Comparison of ENCODE assay signal across 1 mouse cellular context in the genomic region with DNA sequence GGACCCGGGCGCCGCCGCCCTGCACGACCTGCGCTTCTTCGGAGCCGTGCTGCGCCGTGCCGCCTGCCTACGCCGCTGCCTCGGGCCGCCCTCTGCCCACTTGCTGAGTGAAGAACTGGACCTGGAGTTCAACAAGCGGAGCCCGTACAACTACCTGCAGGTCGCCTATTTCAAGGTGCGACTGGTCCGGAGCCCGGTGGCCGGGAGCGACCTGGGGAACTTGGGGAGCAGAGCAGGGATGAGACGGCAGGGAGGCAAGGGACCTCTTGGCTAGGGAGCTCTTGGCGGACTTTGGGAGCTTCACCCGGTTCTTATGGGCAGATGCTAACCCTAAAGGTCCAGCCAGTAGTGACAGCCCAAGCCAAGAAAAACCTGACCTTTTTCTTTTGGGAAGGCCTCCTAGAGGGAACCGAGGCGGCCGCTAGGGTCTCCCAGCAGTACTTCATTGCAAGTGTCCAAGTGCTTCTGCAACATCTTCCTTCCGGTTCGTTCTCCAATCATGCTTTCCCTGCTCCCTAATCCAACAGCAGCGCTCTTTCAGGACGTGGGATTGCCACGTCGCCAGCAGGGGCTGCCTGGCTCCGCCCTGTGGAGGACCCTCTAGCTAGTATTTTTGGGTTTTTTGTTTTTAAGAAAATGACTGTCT.
TF ChIP-seq lines count a peak whose summit lies in the region.

No protein-coding gene starts in this region.

TF ChIP-seq in MEL, 35 proteins besides CTCF, POLR2A, EP300 and RAD21:
- TF ChIP-seq MAX (IDR thresholded peaks at IDR 0.05; ENCODE audit: low read length) (0 out of 2 replicates have a peak, but pooled peaks have one; percentile 15), TCF12 (IDR thresholded peaks at IDR 0.05; ENCODE audit: low read depth, low read length) (0 out of 2 replicates have a peak, but pooled peaks have one; percentile 3), NELFE (IDR thresholded peaks at IDR 0.05; ENCODE audit: low read depth, low read length) (peak; percentile 43), CHD2 (IDR thresholded peaks at IDR 0.05; ENCODE audit: low read length) (no peak), MYC (IDR thresholded peaks at IDR 0.05; ENCODE audit: low read depth, low read length) (0 out of 2 replicates have a peak, but pooled peaks have one; percentile 15), HCFC1 (IDR thresholded peaks at IDR 0.05; ENCODE audit: low read depth, low read length) (no peak), ZKSCAN1 (IDR thresholded peaks at IDR 0.05; ENCODE audit: low read depth, low read length) (no peak), SIN3A (IDR thresholded peaks at IDR 0.05; ENCODE audit: low read length) (peak; percentile 45), TBP (IDR thresholded peaks at IDR 0.05; ENCODE audit: low read depth, low read length) (peak; percentile 51; the same call in 1 of the 2 replicates), UBTF (IDR thresholded peaks at IDR 0.05; ENCODE audit: borderline replicate concordance, insufficient read depth, low read depth, low read length) (0 out of 2 replicates have a peak, but pooled peaks have one; percentile 6), GATA1 (IDR thresholded peaks at IDR 0.05; ENCODE audit: low read depth, low read length) (no peak), MEF2A (IDR thresholded peaks at IDR 0.05; ENCODE audit: extremely low read depth, insufficient replicate concordance, low read depth, low read length, poor library complexity, severe bottlenecking) (no peak), ZMIZ1 (IDR thresholded peaks at IDR 0.05; ENCODE audit: low read depth, low read length) (no peak), MXI1 (IDR thresholded peaks at IDR 0.05; ENCODE audit: low read depth, low read length) (peak; percentile 44; the same call in 1 of the 2 replicates)
